Mouse (Mus musculus): ENCODE data around the gene Efna5. TPM values are rescaled to one million over a fixed set of nuclear protein-coding genes. Genes with fewer than 3 reads are reported as not detected.

Efna5 gene
- polyA plus RNA-seq, 1 experiment from 2014 or later, result 65.4 TPM

DNA sequence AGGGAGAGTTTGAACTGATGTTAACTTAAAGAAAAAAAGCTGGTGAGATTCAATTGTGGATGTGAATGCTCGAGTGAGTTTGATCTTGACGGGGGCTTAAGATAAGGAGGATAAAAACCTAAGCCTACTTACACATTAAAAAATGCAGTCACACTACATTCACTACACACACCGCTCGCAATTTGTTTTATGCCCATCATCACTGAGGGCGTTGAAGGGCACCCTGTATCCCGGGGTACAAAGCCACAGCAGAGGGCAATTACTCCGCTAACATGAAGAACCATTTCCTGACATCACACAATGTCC is 94.6 kb downstream of the Efna5 start:
- H3K27ac ChIP-seq (ENCODE audit: low read depth, low read length), result no peak overlapping the region
- H3K9me3 ChIP-seq (ENCODE audit: control insufficient read depth, low read length), result no peaks in the 10 kb centered on the region
- H3K9ac ChIP-seq (replicated peaks; ENCODE audit: low read depth, low read length), result no peak overlapping the region
- ATAC-seq (ENCODE audit: low read depth), result no peak
- no peak overlapping the region for H3K4me3 ChIP-seq (ENCODE audit: low read depth, low read length)
- peaks cover 15% of the 10 kb centered on the region; the same call in 1 of the 2 replicates for H3K4me1 ChIP-seq (ENCODE audit: control insufficient read depth, insufficient read depth, low read length)
- WGBS, result 45% methylated on average over 7 of the region's 7 CpGs
- H3K4me2 ChIP-seq (ENCODE audit: low read depth, low read length), result no peak overlapping the region
- no peaks in the 10 kb centered on the region for H3K36me3 ChIP-seq (ENCODE audit: control insufficient read depth, insufficient read depth, low read length)
- H3K27me3 ChIP-seq (ENCODE audit: control insufficient read depth, insufficient read depth, low read length), result no peaks in the 10 kb centered on the region

DNA sequence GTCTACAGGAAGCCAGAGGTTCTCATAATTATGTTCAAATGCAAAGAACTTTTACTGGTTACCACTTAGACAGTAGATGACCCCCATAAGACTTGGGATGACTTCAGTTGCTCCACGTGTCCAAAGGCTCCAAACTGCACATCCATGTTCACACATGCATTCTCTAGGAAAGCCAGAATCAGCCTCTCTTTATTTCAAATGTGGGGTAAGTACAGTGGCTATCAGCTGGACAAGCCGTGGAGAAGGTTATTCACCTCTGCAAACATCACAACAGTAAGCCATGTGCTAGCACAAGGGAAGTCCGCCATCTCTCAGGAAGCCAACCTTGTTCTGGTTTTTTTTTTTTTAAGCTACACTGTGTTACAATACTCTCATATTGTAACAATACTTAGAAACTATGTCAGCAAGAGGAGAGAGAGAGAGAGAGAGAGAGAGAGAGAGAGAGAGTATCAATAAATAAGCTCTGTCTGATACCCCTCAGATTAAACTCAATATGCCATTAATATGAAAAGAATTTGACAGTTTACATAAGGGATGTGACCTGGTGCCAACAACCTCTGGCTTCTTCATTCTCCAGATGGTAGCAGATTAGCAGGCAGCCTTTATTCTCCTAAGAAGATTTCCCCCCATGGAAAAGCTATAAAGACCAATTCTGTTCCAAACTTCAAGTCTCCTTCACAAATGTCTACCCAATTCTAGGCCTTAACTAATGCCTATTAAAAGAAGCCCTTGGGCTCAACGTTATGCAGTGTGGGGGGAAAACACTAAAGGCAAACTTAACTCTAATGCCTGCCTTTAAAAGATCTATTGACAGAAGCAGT is 95.1 kb downstream of the Efna5 start:
- no peak for ATAC-seq (ENCODE audit: low read depth)
- Histone ChIP-seq H3K36me3 (ENCODE audit: control insufficient read depth, insufficient read depth, low read length) (no peaks in the 10 kb centered on the region), H3K4me2 (ENCODE audit: low read depth, low read length) (no peak overlapping the region), H3K27me3 (ENCODE audit: control insufficient read depth, insufficient read depth, low read length) (no peaks in the 10 kb centered on the region), H3K27ac (ENCODE audit: low read depth, low read length) (no peak overlapping the region), H3K9me3 (ENCODE audit: control insufficient read depth, low read length) (no peaks in the 10 kb centered on the region), H3K4me1 (ENCODE audit: control insufficient read depth, insufficient read depth, low read length) (peaks cover 15% of the 10 kb centered on the region; the same call in 1 of the 2 replicates), H3K4me3 (ENCODE audit: low read depth, low read length) (no peak overlapping the region), H3K9ac (replicated peaks; ENCODE audit: low read depth, low read length) (no peak overlapping the region)
- 55% methylated on average over 4 of the region's 4 CpGs for WGBS

DNA sequence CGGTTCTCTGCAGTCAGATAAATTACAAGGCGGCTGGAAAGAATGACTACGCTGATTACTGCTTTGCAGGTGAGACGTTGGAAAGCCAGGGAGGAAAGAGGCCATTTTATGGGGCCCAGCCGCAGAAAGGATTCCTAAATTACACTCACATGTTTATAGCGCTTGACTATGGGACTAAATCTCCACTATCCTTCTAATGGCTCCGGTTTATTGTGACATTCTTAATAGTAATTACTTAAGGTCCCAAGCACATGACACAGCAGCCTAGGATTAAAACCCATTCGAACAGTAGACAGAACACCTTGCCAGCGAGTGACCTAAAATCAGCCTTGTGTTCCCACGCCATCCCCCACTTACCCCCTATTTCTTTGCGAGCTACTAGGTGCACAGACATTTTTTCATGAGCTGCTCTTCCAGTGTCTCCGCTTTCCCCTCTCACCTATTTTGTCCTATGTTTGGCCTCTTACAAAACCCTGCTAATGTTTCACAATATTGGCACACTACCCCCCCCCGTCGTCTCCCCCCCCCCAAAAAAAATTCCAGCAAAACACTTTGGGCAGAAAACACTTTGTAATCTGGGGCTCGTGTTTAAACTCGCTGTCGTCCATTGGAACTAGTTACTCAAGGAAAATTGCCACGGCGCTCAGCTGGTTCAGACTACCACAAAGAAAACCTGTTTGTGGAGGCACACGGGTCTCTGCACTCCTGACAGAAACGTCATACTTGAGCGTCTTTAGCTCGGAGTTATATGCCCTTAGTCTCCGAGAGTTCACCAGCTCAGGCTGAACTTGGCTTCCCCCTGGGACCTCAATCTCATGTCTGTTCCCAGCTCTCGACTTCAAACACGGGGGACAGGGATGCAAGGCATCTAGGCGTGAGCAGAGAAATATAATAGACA is 96.6 kb downstream of the Efna5 start:
- 23% methylated on average over 27 of the region's 27 CpGs for WGBS
- Histone ChIP-seq H3K9ac (replicated peaks; ENCODE audit: low read depth, low read length) (no peak overlapping the region), H3K9me3 (ENCODE audit: control insufficient read depth, low read length) (no peaks in the 10 kb centered on the region), H3K4me2 (ENCODE audit: low read depth, low read length) (peak overlapping the region; percentile 38), H3K4me3 (ENCODE audit: low read depth, low read length) (peak overlapping the region; percentile 4; the same call in 1 of the 2 replicates), H3K27ac (ENCODE audit: low read depth, low read length) (0 out of 2 replicates have a peak overlapping the region, but pooled peaks have one; percentile 16), H3K27me3 (ENCODE audit: control insufficient read depth, insufficient read depth, low read length) (no peaks in the 10 kb centered on the region), H3K4me1 (ENCODE audit: control insufficient read depth, insufficient read depth, low read length) (peaks cover 13% of the 10 kb centered on the region; the same call in 1 of the 2 replicates), H3K36me3 (ENCODE audit: control insufficient read depth, insufficient read depth, low read length) (no peaks in the 10 kb centered on the region)
- ATAC-seq (ENCODE audit: low read depth), result peak; percentile 48

DNA sequence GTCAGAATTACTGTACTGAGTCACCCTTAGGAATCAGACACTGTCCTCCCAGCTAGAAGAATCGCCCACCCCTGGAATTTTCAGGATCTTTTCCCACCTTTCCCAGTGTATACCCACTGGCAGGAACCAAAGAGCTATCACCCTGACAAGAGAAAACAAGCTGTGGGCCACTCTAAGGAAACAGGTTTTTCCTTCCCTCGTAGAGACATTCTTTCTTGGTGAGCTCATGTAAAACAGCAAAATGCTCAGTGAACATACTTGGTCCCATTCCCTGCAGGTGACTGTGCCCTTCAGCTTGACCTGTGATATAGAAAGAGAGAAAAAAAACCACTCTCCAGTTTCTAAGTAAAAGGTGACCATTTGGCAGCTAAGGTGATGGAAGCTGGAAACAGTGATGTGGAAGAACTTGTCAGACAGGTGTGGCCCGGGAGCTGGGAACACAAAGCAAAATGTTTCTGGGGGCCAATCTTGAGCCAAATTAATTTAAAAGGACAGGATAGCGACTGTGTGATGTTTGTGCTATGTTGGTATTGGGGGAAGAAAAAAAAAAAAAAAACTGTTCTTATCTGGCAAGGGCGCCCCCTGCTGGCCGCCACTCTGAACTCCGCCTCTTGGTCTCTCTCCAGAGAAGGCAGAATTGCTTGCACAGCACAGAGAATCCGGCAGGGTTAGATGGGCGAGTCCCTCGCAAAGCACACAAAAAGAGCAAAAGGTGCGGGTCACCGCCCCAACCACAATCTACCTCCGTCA is 97.4 kb downstream of the Efna5 start:
- Histone ChIP-seq H3K27me3 (ENCODE audit: control insufficient read depth, insufficient read depth, low read length) (no peaks in the 10 kb centered on the region), H3K4me3 (ENCODE audit: low read depth, low read length) (peak overlapping the region; percentile 4; the same call in 1 of the 2 replicates), H3K9ac (replicated peaks; ENCODE audit: low read depth, low read length) (no peak overlapping the region), H3K36me3 (ENCODE audit: control insufficient read depth, insufficient read depth, low read length) (no peaks in the 10 kb centered on the region), H3K27ac (ENCODE audit: low read depth, low read length) (no peak overlapping the region), H3K4me2 (ENCODE audit: low read depth, low read length) (peak overlapping the region; percentile 38), H3K9me3 (ENCODE audit: control insufficient read depth, low read length) (no peaks in the 10 kb centered on the region), H3K4me1 (ENCODE audit: control insufficient read depth, insufficient read depth, low read length) (peaks cover 10% of the 10 kb centered on the region; the same call in 1 of the 2 replicates)
- 22% methylated on average over 13 of the region's 13 CpGs for WGBS
- ATAC-seq (ENCODE audit: low read depth), result peak; percentile 74

DNA sequence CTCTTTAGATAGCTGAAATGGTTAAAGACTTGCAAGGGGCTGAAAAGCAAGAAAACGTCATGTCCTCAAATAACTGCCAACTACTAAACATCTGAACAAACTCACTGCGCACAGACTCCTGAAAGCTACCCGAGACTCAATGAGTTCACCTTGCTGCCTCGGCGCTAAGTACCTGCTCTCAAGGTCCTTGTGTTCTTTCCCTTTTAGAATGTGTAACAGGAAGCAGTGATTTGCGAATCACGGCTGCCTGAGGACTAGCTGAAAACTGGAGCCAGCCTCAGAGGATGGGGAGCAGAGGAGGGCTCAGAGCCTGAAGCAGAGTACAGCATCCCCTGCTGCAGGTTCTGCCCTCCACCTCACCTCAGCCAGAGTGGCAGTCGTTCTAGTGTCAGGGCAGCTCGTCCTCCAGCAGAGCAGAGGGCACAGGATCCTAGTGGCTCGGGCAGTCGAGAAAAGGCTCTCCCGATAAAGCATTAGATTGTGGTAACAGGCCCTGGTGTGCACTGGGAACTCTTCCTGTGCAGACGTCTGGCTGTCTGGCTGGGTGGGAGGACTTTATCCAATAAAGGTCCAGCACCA is 98.2 kb downstream of the Efna5 start:
- H3K4me1 ChIP-seq (ENCODE audit: control insufficient read depth, insufficient read depth, low read length), result peaks cover 7% of the 10 kb centered on the region; the same call in 1 of the 2 replicates
- no peak overlapping the region for H3K4me2 ChIP-seq (ENCODE audit: low read depth, low read length)
- 78% methylated on average over 13 of the region's 13 CpGs for WGBS
- no peak overlapping the region for H3K27ac ChIP-seq (ENCODE audit: low read depth, low read length)
- H3K36me3 ChIP-seq (ENCODE audit: control insufficient read depth, insufficient read depth, low read length), result no peaks in the 10 kb centered on the region
- ATAC-seq (ENCODE audit: low read depth), result no peak
- H3K27me3 ChIP-seq (ENCODE audit: control insufficient read depth, insufficient read depth, low read length), result no peaks in the 10 kb centered on the region
- no peak overlapping the region for H3K9ac ChIP-seq (replicated peaks; ENCODE audit: low read depth, low read length)
- no peak overlapping the region for H3K4me3 ChIP-seq (ENCODE audit: low read depth, low read length)
- H3K9me3 ChIP-seq (ENCODE audit: control insufficient read depth, low read length), result no peaks in the 10 kb centered on the region

DNA sequence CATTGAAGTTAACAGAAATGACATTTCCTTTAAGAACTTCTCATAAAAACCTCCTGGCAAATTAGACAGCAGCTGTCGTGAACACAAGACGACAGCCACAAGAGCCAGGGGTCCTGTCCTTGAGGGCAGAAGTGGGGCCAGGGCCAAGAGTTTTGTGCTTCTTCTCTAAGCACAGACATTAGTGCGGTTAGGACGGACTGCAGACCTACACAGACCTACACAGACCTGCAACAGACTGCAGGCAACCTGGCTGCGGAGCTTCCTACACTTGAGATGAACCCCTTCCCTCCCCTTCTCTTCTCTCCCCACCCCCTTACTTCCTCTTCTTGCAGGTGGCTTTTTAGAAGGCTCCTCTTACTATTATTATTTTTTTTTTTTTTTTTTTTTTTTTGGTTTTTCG is 100.0 kb downstream of the Efna5 start:
- Histone ChIP-seq H3K4me3 (ENCODE audit: low read depth, low read length) (no peak overlapping the region), H3K4me1 (ENCODE audit: control insufficient read depth, insufficient read depth, low read length) (peaks cover 7% of the 10 kb centered on the region; the same call in 1 of the 2 replicates), H3K9me3 (ENCODE audit: control insufficient read depth, low read length) (no peaks in the 10 kb centered on the region), H3K4me2 (ENCODE audit: low read depth, low read length) (no peak overlapping the region), H3K36me3 (ENCODE audit: control insufficient read depth, insufficient read depth, low read length) (no peaks in the 10 kb centered on the region), H3K27ac (ENCODE audit: low read depth, low read length) (no peak overlapping the region), H3K9ac (replicated peaks; ENCODE audit: low read depth, low read length) (no peak overlapping the region), H3K27me3 (ENCODE audit: control insufficient read depth, insufficient read depth, low read length) (no peaks in the 10 kb centered on the region)
- no peak for ATAC-seq (ENCODE audit: low read depth)
- 80% methylated on average over 6 of the region's 6 CpGs for WGBS

DNA sequence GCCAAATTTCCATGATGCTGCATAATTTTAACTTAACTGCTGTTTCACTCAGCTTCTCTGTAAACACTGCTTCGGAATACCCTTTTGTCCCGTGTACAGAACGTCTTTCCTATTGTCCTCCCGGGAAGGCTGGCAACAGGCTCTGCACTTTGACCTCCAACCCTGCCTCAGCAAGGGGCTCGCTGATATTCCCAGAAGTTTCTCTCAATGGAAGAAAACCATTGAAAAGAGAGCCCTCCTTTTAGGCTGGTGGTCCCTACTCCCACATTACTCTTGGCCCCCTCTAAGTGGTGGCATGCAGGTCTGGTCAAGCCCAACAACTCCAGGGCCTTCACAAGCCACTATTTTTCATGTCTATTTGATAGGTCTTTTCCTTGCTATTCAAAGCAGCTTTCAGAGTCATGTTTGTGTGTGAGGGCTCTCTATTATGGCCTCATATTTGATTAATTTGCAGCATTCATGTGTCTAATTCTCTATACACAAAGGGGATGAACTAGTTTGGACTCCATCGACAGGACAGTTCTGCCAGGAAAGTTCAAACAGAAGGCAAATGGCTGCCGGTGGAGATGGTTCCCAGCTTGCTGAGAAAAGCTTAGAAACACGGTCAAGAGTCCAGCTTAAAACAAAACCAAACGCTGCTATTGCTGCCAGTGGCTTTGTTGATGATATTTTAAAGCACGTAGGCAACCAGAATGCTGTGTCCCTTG is 103.1 kb downstream of the Efna5 start:
- WGBS, result 12% methylated on average over 10 of the region's 10 CpGs
- H3K36me3 ChIP-seq (ENCODE audit: control insufficient read depth, insufficient read depth, low read length), result no peaks in the 10 kb centered on the region

DNA sequence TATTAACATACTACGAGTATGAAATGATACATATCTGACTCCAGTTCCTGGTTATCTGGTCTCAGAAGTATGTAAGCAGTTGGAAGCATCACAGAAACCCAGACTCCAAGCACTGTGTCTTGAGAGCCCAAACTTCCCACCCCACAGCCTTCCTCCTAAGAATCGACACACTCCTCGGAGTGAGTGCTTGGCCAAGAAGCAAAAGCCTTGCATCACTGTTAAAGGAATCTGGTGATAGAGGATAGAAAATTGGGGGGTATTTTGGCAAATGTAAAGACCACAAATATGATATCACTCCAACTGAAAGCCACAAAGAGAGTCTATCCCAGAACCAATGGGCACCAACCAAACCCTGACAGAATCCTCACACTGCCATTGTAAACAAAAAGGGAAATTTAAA is 104.4 kb downstream of the Efna5 start:
- ATAC-seq (ENCODE audit: low read depth), result no peak
- no peak overlapping the region for H3K4me3 ChIP-seq (ENCODE audit: low read depth, low read length)
- WGBS, result 88% methylated on average over 3 of the region's 3 CpGs
- no peak overlapping the region for H3K27ac ChIP-seq (ENCODE audit: low read depth, low read length)
- no peak overlapping the region for H3K9ac ChIP-seq (replicated peaks; ENCODE audit: low read depth, low read length)
- H3K36me3 ChIP-seq (ENCODE audit: control insufficient read depth, insufficient read depth, low read length), result no peaks in the 10 kb centered on the region
- no peaks in the 10 kb centered on the region for H3K27me3 ChIP-seq (ENCODE audit: control insufficient read depth, insufficient read depth, low read length)
- H3K4me1 ChIP-seq (ENCODE audit: control insufficient read depth, insufficient read depth, low read length), result no peaks in the 10 kb centered on the region; the same call in 1 of the 2 replicates
- H3K9me3 ChIP-seq (ENCODE audit: control insufficient read depth, low read length), result no peaks in the 10 kb centered on the region
- no peak overlapping the region for H3K4me2 ChIP-seq (ENCODE audit: low read depth, low read length)

More for the DNA sequence above, 103.1 kb downstream of the Efna5 start:
- H3K27me3 ChIP-seq (ENCODE audit: control insufficient read depth, insufficient read depth, low read length), result no peaks in the 10 kb centered on the region
- H3K9me3 ChIP-seq (ENCODE audit: control insufficient read depth, low read length), result no peaks in the 10 kb centered on the region
- H3K9ac ChIP-seq (replicated peaks; ENCODE audit: low read depth, low read length), result no peak overlapping the region
- H3K4me3 ChIP-seq (ENCODE audit: low read depth, low read length), result no peak overlapping the region
- H3K4me2 ChIP-seq (ENCODE audit: low read depth, low read length), result no peak overlapping the region
- H3K4me1 ChIP-seq (ENCODE audit: control insufficient read depth, insufficient read depth, low read length), result no peaks in the 10 kb centered on the region; the same call in 1 of the 2 replicates
- H3K27ac ChIP-seq (ENCODE audit: low read depth, low read length), result no peak overlapping the region
- no peak for ATAC-seq (ENCODE audit: low read depth)
